Mouse (Mus musculus) left cerebral cortex, postnatal 10 days (tissue): Measurements from ENCODE around the gene Napepld. TPM values are rescaled to one million over a fixed set of nuclear protein-coding genes. Genes with fewer than 3 reads are reported as not detected.

Experiments used
- DNase-seq, 2 experiments: peaks; one replicate each; pipeline ENCODE4 v3.0.0; 2021 to 2022; ENCODE audit warnings: low spot score in 2 of 2, mixed read lengths in 1 of 2; ENCODE audit errors: extremely low spot score in 1 of 2
- intact Hi-C: fragments of 180-260 bp; cut with DNase I; formaldehyde crosslinking; loops from one replicate; pipeline ENCODE4 v1.15.1; 2025
- total RNA-seq, 2 experiments: library from RNA; stranded (reverse); gene quantifications; 2 replicates each; pipeline ENCODE4 v1.2.3; 2021

The Napepld gene
- total RNA-seq, 2 experiments from 2014 or later: 5.0 to 5.2 TPM

DNA sequence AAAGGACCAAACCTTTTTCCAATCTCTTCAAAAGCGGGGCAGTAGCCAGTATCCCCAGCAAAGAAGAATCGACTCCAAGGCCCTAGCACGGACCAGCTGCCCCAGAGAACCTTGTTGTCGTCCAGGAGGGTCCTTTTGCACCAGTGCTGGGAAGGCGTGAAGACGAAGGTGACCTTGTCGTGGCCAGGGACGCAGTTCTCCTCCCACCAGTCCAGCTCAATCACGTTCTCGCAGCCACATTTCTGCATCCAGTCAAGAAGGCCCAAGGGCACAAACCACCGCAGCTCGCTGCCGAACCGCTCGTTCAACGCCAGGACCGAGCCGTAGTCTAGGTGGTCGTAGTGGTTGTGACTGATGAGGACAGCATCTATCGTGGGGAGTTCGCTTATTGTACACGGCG lies 25.7 kb downstream of the Napepld start:
- no peak for DNase-seq

DNA sequence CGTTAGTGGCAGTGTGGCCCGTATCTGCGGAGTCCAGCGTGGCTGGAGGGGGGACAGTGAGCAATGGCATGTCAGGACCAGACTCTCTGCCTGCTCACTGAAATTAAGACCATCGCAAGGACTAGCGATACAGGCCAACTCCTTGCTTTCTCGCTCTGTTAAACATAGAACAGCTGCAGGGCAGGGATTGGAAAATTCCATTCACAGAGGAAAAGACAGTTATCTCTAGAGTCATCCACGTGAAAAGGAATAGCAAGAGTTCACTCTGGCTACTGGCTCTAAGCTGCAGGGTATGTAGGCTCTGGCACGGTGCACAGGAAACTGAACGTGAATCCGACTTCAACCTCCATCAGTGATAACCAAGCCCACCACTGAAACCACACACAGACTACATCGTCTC lies 26.2 kb downstream of the Napepld start:
- intact Hi-C loops: no loop called here
- DNase-seq: no peak

More for the DNA sequence above, 25.7 kb downstream of the Napepld start:
- intact Hi-C loops: no loop called here

DNA sequence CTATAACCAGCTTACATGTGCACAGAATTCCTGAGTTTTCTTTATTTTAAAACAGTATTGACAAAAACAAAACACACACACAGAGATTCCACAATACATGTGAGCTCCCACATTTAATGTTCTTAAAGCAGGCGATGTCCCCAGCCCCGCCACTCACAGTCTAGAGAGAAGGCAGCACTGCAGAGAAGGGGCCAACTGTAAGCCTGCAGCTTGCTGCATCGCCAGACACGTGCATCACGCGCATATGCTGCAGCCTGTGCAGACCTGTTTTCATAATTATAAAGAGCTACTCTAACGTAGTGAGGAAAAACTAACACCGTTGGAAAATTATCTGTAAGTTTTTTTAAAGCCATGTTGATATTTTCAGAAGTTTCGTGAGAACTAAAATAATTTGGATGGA lies 27.5 kb downstream of the Napepld start:
- intact Hi-C loops: no loop called here
- DNase-seq: no peak

DNA sequence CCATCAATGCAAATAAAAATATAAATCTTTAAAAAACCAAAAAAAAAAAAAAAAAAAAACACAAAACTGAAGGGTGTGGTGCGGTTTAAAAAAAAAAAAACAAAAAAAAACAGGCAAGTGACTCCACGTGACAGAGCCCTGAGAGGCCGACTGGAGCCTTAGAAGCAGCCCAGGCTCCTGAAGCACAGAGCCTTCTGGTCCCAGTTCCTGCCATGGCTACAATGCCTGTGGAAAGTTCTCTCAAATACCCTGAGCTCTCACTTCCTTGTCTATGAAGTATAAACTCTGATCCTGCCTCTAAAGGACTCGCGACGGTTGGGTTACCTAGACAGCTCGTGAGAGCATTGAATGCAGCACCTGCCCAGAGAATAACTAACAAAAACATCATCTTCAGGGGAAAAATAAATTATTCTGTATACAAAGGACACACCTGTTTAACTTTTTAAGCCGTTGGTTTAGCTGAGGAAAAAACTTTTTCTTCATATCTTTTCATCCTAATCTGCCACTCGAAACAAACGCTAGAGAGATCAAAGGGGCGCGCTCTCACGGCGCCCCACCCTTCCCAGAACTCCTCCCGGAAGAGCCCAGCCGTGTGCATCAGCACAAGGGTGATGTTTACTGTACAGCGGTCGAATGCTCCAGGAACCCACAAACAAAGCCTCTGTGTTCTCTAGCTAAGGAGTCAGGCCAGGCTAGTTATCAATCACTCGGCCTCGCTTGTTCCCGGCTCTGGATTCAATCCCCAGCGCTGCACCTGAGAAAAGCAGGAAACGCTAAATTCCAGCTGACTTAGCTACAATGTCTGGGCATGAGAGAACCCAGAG lies 28.2 kb downstream of the Napepld start:
- intact Hi-C loops: no loop called here
- peak in 1 of 2 experiments; percentile 42 for DNase-seq

DNA sequence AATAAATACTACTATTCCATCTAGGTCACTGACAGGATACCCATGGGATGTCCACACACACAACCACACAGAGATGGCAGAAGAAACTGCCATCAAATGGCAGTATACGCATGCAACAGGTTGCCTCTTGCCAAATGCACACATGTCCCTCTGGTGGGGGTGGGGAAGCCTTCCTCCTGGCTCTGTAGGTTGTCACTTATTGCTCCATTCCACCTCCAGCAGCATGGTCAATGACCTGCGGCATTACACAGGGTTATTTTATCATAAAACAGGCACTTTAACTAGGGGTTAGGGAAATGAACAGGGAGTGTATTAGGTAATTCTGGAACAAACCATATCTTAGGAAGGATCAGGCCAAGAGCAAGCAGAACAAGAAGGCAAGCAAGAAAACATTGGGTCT lies 31.9 kb downstream of the Napepld start:
- DNase-seq: no peak
- intact Hi-C loops: no loop called here

DNA sequence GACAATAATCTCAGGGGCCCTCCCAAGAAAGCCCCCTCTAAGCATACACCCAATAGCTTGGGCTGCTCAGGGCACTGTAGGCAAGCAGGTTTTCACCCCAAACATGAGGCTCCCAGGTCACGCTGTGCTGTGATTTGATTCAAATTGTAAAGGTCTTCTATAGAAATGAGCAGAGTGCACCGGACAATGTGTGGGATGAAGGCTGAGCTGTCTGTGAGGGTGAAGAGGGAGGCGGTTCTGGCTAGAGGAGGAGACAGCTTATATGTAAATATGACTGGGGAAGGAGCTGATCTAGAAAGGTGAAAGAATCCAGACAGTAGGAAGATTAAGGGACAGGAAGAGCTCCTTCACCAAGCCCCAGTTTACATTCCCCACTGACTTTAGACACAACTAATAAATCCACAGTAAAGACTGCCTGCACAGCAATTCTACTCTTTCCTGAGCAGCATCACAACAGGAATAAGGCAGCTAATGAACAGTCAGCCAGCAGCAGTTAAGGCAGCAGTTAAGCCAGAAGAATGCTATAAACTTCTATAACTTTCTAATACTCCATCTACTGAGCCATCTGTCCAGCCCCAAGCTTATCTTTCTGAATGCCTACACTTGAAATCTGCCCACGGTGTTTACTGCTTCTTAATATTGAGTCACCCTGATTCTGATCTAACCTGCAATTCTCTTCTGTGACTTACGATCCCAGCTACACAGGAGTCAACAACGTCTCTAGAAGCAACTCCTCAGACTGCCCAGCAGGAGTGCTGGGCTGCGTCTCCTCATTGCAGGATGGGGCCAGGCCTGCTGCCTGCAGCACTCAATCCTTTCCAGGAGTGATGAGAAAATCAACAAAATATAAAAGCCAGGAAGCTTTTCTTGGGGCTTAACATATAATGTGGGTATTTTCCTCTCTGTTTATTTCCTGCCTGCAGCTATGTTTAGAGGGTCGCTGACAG lies 33.7 kb downstream of the Napepld start:
- no peak for DNase-seq
- intact Hi-C loops: no loop called here

DNA sequence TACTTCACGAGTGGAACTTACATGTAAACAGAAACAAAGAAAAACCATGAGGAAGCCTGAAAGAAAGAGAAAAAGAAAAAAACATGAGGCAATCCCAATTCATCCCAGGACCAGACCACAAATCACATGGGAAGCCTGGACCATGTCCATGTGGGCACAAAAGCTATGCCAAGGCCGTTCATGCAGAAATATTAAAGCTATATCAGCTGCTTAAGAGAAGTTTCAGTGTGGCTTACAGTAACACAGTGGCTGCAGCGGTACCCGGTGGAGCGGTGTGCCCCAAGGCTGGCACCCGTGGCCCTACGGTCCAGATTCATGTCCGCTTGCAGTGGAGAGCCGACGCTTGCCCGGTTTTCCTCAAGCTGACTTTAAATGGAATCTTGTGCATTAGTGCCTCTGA lies 38.1 kb downstream of the Napepld start:
- intact Hi-C loops: no loop called here

DNA sequence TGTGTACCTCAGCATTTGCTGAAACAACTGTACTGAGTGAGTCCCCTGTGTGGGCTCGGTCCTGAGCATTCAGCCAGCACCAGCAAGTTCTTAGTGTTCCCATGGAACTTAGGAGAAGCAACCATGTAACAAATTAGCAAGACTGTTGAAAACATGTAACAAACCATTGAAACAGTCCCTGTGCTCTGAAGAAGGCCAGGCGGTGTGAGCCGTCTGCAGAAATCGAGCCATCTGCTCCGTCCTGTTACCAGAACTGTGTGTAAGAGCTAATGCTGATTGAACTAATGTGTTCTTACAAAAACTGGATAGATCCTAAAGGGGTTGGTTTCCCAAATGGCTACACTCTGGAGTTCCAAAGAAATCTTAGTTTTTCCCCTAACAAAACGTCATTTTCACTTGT lies 40.3 kb downstream of the Napepld start:
- no peak for DNase-seq
- intact Hi-C loops: loop anchor here (1.0 kb wide), 1 partner anchor 40 kb away; the partner anchor contains the start of gene Napepld

More for the DNA sequence above, 38.1 kb downstream of the Napepld start:
- DNase-seq: no peak

DNA sequence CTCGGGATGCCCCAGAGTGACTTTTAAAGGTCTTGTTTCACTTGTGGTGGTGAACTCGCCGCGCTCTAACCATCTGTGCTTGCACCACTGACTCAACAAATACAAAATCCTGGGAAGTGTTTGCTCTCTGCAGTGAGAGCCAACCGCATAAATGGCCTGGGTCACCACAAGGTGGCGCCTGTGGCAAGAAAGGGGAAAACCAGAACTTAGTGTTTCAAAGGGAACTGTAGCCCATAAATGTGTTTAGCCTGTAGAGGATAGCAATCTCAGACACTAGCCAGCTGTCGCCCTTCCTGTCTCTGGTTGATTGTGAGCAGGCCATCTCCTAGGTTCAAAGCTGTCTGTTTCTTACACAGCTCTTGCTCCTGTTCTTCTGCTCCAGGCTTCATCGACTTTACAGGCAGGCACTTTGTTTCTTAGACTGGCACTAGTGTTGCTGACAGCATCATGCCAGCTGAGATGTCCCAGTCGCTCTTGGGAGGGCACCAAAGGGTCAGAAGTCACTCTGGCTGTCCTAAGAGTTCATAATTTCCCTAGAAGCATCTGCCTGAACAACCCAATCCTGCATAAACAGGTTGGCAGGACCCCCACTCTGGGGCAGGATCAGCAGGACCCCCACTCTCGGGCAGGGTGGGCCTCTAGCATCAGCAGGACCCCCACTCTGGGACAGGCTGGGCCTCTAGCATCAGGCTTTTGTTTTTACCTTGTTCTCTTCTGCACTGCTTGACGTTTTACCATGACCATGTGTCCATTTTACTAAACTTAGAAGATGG lies 42.4 kb downstream of the Napepld start:
- intact Hi-C loops: loop anchor here (5.0 to 10.0 kb wide), 2 partner anchors 78 to 856 kb away; partner anchors contain the start of gene Pmpcb

DNA sequence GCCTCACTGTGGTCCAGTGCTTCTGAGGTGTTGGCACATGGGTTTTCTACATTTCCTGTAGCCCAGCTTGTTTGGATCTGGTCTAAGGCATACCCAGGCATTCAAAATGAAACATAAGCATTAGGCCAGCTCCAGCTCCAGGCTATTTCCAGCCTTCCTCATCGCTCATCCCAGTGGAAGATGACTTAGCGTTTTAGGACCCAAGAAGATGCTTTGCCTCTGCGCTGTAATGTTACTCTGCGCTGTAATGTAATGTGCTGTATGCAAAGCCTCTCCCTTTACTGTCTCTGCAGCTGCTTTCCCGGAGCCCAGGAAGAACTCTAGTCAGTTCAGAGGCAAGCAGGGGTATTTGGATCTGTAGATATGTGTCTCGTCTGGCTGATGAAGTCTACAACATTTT lies 43.2 kb downstream of the Napepld start:
- intact Hi-C loops: loop anchor here (5.0 to 10.0 kb wide), 2 partner anchors 79 to 857 kb away; partner anchors contain the start of gene Pmpcb
- DNase-seq: no peak

More for the DNA sequence above, 42.4 kb downstream of the Napepld start:
- peak; percentile 61 to 88 for DNase-seq

DNA sequence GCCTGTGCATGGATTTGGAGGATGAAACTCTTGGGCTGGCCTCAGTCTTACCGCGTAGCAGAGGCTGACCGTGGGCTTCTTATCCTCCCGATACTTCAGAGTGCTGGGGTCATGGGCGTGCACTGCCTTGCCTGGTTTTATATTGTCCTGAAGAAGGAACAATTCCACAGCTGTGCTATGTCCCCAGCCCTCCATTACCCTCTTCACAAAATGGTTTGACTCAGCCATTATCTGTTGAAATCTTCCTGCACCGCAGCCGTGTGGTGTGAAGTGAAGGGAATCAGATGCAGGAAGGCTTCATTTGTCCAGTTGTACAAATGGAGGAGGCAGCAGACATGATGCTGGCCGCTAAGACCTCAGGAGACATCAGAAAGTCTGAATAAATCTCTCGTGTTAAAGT lies 44.3 kb downstream of the Napepld start:
- intact Hi-C loops: loop anchor here (5.0 to 10.0 kb wide), 2 partner anchors 80 to 858 kb away; partner anchors contain the start of gene Pmpcb
- DNase-seq: no peak

DNA sequence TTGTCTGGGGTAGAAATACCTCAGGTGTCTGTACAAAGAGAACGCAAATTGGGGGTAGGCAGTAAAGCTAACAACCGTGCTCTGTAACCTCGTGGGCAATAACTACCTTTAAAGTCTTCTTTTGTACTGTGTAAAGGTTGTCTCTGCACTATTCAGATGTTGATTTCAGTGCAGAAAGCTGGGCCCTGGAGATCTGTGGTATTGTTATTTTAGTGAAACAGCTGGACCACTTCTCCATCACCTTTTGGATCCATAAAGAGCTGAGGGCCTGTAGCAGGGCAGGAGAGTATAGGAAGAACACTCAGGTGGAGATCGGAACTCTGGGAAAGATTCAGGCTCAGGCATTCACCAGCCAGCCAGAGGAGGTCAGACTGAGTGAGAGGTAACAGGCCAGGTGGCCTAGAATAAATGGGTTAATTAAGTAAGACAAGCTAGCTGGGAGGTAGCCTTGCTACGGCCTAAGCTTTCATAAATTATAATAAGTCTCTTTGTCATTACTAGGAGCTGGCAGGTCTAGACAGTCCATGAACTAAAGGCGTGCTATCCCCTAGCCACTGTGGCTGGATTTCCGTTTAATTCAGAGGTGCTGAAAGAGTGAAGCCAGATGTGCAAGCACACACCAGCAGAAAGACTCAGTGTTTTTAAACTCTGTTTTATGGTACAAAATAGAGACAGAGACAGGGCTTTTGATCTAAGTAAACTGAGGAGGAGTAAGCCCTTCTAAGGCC lies 49.1 kb downstream of the Napepld start:
- intact Hi-C loops: loop anchor here (10.0 kb wide), 1 partner anchor 863 kb away; no protein-coding TSS in a partner anchor
- DNase-seq: no peak

DNA sequence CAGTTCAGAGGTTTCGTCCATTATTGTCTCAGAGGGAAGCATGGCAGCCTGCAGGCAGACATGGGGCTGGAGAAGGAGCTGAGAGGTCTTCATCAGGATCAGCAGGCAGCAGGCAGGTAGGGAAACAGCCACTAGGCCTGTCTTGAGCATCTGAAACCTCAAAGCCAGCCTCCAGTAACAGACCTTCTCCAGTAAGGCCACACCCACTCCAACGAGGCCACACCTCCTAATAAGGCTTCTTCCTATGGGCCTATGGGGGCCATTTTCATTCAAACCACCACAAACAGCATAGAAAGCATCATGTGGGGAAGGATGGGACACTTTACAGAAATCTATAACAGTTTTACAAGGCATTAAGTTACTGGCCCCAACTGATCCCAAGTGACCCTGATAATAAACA lies 50.5 kb downstream of the Napepld start:
- intact Hi-C loops: loop anchor here (10.0 kb wide), 1 partner anchor 864 kb away; no protein-coding TSS in a partner anchor

DNA sequence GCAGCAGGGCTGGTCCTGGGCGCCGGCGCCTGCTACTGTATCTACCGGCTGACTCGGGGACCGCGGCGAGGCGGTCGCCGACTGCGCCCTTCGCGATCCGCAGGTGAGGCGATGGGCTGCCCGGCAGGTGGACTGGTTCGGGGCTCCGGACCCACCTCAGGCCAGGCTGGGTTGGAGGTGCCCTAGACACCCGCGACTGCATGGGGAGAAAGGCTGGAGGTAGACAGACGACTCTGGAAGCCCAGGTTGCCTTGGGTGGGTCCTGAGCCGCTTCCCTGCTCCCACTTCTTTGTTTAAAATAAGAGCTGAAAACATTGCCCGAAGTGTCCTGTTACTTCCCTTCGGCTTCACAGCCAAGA lies 55.1 kb downstream of the Napepld start:
- DNase-seq: no peak
- intact Hi-C loops: no loop called here

More for the DNA sequence above, 50.5 kb downstream of the Napepld start:
- no peak for DNase-seq

DNA sequence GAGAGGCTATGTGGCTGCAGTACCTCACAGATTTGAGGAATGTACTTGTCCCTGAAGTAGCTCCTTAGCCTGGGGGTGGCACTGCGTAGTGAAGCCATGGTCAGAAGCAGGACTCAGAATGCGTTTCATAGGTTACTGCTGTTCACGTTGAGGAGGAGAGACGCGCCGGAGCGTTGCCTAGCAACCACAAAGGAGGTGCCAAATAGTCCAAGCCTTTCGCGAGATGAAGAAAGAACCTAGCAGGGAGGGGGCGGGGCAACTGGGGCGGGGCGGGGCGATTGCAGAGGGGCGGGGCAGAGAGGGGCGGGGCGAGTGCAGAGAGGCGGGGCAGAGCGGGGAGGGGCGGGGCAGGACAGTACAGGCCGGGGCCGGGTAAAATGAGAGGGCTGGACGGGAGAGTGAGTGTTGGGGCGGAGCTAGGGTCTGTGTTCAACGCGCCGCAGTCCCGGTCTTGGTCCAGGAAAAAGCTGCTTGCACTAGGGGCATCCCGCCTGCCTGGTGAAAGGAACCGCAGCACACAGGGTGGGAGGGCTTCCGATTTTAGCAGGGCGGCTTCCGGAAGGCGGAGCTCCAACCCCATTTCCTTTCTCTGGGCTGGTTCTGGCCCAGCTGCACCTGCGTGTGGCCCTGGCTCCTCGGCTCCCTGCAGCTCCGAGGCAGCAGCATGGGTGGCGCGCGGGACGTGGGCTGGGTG lies 55.6 kb downstream of the Napepld start, which contains the start of the genes Fbxl13 and Armc10:
TSS of gene Fbxl13 (minus strand) at position 196 of the 694 bp plus-strand sequence.
TSS of gene Armc10 (plus strand) at position 375 of the 694 bp plus-strand sequence.
- intact Hi-C loops: no loop called here
- DNase-seq: peak; percentile 90 to 92

DNA sequence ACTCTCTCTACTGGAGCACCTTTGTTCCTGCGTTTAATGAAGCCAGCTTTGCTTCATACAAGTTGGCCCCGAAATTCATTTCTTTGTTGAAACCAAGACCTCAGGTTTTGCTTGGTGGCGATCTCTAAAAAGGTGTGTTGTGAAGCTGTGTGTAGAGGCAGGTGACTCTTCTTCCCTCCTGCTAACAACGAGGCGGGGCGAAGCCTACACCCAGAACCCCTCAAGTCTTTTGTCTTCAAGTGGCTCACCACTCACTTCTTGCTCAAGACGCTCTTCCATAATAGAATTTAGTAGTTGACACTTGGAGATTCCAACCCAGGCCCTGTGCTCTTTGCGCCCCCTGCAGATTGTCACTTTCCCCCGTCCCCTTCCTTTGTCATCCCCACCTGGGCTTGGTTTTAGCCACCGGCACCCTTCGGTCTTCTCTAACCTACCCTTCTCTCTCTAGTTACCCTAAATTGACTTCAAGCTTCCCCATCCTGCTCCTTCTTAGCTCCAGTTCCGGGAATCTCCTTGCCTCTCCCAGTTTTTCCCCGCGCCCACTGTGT lies 56.2 kb downstream of the Napepld start:
- no peak for DNase-seq
- intact Hi-C loops: loop anchor here (5.0 kb wide), 1 partner anchor 383 kb away; no protein-coding TSS in a partner anchor

DNA sequence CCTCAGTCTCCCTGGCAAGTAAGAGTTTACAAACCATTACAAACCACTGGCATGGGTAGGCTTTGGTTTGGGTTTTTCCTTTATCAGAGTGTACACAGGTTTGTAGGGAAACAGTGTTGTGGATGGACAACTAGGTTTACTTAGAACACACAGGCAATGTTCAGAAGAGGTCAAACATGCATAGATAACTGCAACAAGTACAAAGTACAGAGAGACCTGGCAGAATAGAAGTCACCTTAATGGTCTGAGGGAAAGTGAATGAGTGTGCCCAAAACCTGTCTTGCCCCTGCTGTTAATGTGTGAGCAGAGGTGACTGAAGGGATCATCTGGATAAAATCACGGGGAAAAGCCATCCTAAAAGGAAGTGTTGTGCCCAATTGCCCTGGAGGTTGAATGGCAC lies 57.6 kb downstream of the Napepld start:
- intact Hi-C loops: loop anchor here (5.0 kb wide), 1 partner anchor 381 kb away; no protein-coding TSS in a partner anchor
- no peak for DNase-seq
